ENCODE assay signal across 8 mouse cellular contexts in the genomic region with DNA sequence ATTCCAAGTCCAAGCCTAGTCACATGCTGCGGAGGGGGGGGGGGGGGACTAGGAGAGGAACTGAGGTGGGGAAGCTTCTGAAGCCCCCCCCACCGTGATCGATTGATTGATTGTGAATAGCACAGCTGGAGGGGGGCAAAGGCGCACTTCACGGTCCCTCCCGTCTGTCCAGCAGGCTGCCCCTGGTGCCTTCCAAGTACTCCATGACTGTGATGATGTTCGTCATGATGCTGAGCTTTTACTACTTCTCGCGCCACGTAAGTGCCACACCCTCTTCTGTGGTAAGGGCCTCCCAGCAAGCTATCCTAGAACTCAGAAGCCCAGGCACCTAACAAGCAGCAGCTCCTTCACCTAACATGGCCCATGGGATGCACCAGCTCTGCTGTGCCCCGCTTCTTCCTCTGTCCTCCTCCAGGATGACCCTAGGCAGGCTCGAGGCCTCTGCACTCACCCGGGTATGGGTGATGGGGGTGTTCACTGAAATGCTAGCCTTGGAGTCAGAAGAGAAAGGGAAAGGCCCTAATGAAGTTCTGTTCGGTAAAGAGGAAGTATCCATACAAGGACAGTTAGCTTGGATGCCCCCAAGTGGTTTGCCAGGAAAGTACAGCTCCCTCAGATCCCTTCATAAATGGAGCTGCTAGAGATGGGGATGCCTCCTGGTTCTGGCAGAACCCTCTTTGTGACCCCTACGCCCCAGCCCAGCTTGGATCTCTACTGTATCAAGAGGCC. TPM values are rescaled to one million over a fixed set of nuclear protein-coding genes. Genes with fewer than 3 reads are reported as not detected.
DNase-seq lines count a peak whose midpoint lies in the region; ATAC-seq and TF ChIP-seq lines count a peak whose summit lies in the region.

No protein-coding gene starts in this region.

- H3K9me3 ChIP-seq in heart, embryonic 10.5 days: no peaks in the 10 kb centered on the region
- H3K9me3 ChIP-seq in CH12.LX (replicated peaks; ENCODE audit: low read length): no peaks in the 10 kb centered on the region
- no peaks in the 10 kb centered on the region for H3K9me3 ChIP-seq in heart, embryonic 12.5 days (replicated peaks)
- H3K9me3 ChIP-seq in megakaryocyte, embryonic 14.5 days: no peaks in the 10 kb centered on the region
- no peaks in the 10 kb centered on the region for H3K9me3 ChIP-seq in stomach, postnatal 0 days (ENCODE audit: control insufficient read depth, low read length)

- no peak for TF ChIP-seq EP300 in CH12.LX (IDR thresholded peaks at IDR 0.05; ENCODE audit: low read length)
- no peak for TF ChIP-seq EP300 in stomach, postnatal 0 days (optimal IDR thresholded peaks at IDR 0.05)

- dilution Hi-C loops in CH12.LX (cut with MboI; ENCODE audit: extremely low pct_ligation_motif_present, extremely low pct_unique_long_range_greater_than_20kb, low sequenced_read_pairs): no loop called here

- no peak overlapping the region for H3K4me3 ChIP-seq in heart, embryonic 10.5 days
- peak overlapping the region in 1 of 3 experiments; percentile 27 for H3K4me3 ChIP-seq in CH12.LX (replicated peaks in 1 of 3; ENCODE audit: low read depth in 2 of 3, low read length in 2 of 3, poor library complexity in 1 of 3)
- H3K4me3 ChIP-seq in heart, embryonic 12.5 days: no peak overlapping the region
- peak overlapping the region; percentile 79 for H3K4me3 ChIP-seq in megakaryocyte, embryonic 14.5 days (replicated peaks)
- H3K4me3 ChIP-seq in stomach, postnatal 0 days (ENCODE audit: low read depth, low read length): no peak overlapping the region

- peak; percentile 94 for DNase-seq in heart, adult 11 months
- no peak for DNase-seq in heart, embryonic 10.5 days (ENCODE audit: low spot score)
- peak; percentile 89 for DNase-seq in CH12.LX (ENCODE audit: extremely low read depth)
- peak; percentile 74 for DNase-seq in cerebellum, adult 9-10 months
- DNase-seq in layer of hippocampus, postnatal 10 days (ENCODE audit: low spot score in 2 of 2): peak; percentile 77 to 78
- peak; percentile 63 for DNase-seq in stomach, postnatal 0 days (ENCODE audit: low spot score)

- H3K27ac ChIP-seq in heart, embryonic 10.5 days: no peak overlapping the region
- no peak overlapping the region for H3K27ac ChIP-seq in CH12.LX (ENCODE audit: insufficient read depth, low read depth)
- no peak overlapping the region for H3K27ac ChIP-seq in heart, embryonic 12.5 days (ENCODE audit: poor library complexity, severe bottlenecking)
- no peak overlapping the region for H3K27ac ChIP-seq in stomach, postnatal 0 days (replicated peaks)

- in situ Hi-C loops in CH12.LX (cut with MboI; ENCODE audit: low pct_ligation_motif_present, low pct_unique_long_range_greater_than_20kb, low sequenced_read_pairs): no loop called here

- peaks cover 69% of the 10 kb centered on the region for H3K36me3 ChIP-seq in heart, embryonic 10.5 days
- peaks cover 8 to 57% of the 10 kb centered on the region in 2 experiments for H3K36me3 ChIP-seq in CH12.LX (replicated peaks in 1 of 2; ENCODE audit: control insufficient read depth in 1 of 2, insufficient read depth in 1 of 2, low read length in 1 of 2)
- peaks cover 81% of the 10 kb centered on the region for H3K36me3 ChIP-seq in heart, embryonic 12.5 days
- peaks cover 74% of the 10 kb centered on the region for H3K36me3 ChIP-seq in megakaryocyte, embryonic 14.5 days (replicated peaks; ENCODE audit: low read length)
- H3K36me3 ChIP-seq in stomach, postnatal 0 days (ENCODE audit: control insufficient read depth, insufficient read depth, low read length): peaks cover 7% of the 10 kb centered on the region; the same call in 1 of the 2 replicates

- H3K27me3 ChIP-seq in heart, embryonic 10.5 days (ENCODE audit: insufficient read depth, poor library complexity, severe bottlenecking): no peaks in the 10 kb centered on the region
- no peaks in the 10 kb centered on the region for H3K27me3 ChIP-seq in CH12.LX (replicated peaks)
- H3K27me3 ChIP-seq in heart, embryonic 12.5 days (replicated peaks): no peaks in the 10 kb centered on the region
- no peaks in the 10 kb centered on the region for H3K27me3 ChIP-seq in megakaryocyte, embryonic 14.5 days (replicated peaks)
- no peaks in the 10 kb centered on the region for H3K27me3 ChIP-seq in stomach, postnatal 0 days (ENCODE audit: control insufficient read depth, insufficient read depth, low read length)

- peak; percentile 67 for TF ChIP-seq RAD21 in CH12.LX (IDR thresholded peaks at IDR 0.05; ENCODE audit: low read depth, low read length)

- H3K9ac ChIP-seq in CH12.LX (ENCODE audit: insufficient read depth, low read depth): no peak overlapping the region
- H3K9ac ChIP-seq in heart, embryonic 12.5 days: no peak overlapping the region
- no peak overlapping the region for H3K9ac ChIP-seq in stomach, postnatal 0 days (ENCODE audit: low read length)

- no peak for TF ChIP-seq POLR2A in CH12.LX (IDR thresholded peaks at IDR 0.05; ENCODE audit: low read depth, low read length)

- ATAC-seq in heart, embryonic 12.5 days (ENCODE audit: insufficient number of reproducible peaks, low FRiP score): 0 out of 2 replicates have a peak, but pooled peaks have one; percentile 36
- ATAC-seq in stomach, postnatal 0 days (ENCODE audit: low FRiP score, low TSS enrichment): peak; percentile 34; the same call in 1 of the 2 replicates

- 82% methylated on average over 15 of the region's 15 CpGs for WGBS in heart, embryonic 10.5 days
- WGBS in heart, embryonic 12.5 days: 77% methylated on average over 15 of the region's 15 CpGs
- WGBS in stomach, postnatal 0 days: 85% methylated on average over 15 of the region's 15 CpGs

- TF ChIP-seq CTCF in CH12.LX (conservative IDR thresholded peaks at IDR 0.05 in 1 of 2, IDR thresholded peaks at IDR 0.05 in 1 of 2; ENCODE audit: low read depth in 2 of 2, low read length in 2 of 2): peak; percentile 76 to 82
- TF ChIP-seq CTCF in stomach, postnatal 0 days (IDR thresholded peaks at IDR 0.05; ENCODE audit: low read depth): peak; percentile 85

- no peaks in the 10 kb centered on the region for H3K4me1 ChIP-seq in heart, embryonic 10.5 days
- peaks cover 10 to 34% of the 10 kb centered on the region in 2 experiments for H3K4me1 ChIP-seq in CH12.LX (ENCODE audit: control insufficient read depth in 1 of 2, insufficient read depth in 2 of 2)
- H3K4me1 ChIP-seq in heart, embryonic 12.5 days (replicated peaks): peaks cover 4% of the 10 kb centered on the region
- peaks cover 17% of the 10 kb centered on the region for H3K4me1 ChIP-seq in megakaryocyte, embryonic 14.5 days
- H3K4me1 ChIP-seq in stomach, postnatal 0 days (replicated peaks; ENCODE audit: control insufficient read depth, insufficient read depth): no peaks in the 10 kb centered on the region

- H3K4me2 ChIP-seq in CH12.LX (ENCODE audit: insufficient read depth, low read depth, poor library complexity, severe bottlenecking): no peak overlapping the region
- no peak overlapping the region for H3K4me2 ChIP-seq in heart, embryonic 12.5 days
- no peak overlapping the region for H3K4me2 ChIP-seq in stomach, postnatal 0 days (replicated peaks; ENCODE audit: low read depth)

- H3K79me2 ChIP-seq in CH12.LX (replicated peaks; ENCODE audit: control insufficient read depth, extremely low read depth, insufficient read depth, poor library complexity, severe bottlenecking): no peaks in the 10 kb centered on the region

TF ChIP-seq in CH12.LX, 34 proteins besides CTCF, POLR2A, EP300 and RAD21:
- TF ChIP-seq IRF4 (IDR thresholded peaks at IDR 0.05; ENCODE audit: low read depth, low read length) (peak; percentile 25; the same call in 1 of the 2 replicates), USF2 (conservative IDR thresholded peaks at IDR 0.05; ENCODE audit: low read depth, low read length) (no peak), ELF1 (IDR thresholded peaks at IDR 0.05; ENCODE audit: low read depth, low read length) (peak; percentile 62), MAFK (IDR thresholded peaks at IDR 0.05; ENCODE audit: insufficient replicate concordance, low read length) (no peak), JUN (IDR thresholded peaks at IDR 0.05; ENCODE audit: insufficient read depth, low read depth, low read length) (no peak), SMC3 (IDR thresholded peaks at IDR 0.05; ENCODE audit: low read depth, low read length) (peak; percentile 67), MEF2A (IDR thresholded peaks at IDR 0.05; ENCODE audit: borderline replicate concordance, low read depth, low read length) (no peak), JUND (conservative IDR thresholded peaks at IDR 0.05; ENCODE audit: low read depth, low read length) (no peak)

RNA-seq across cellular contexts. Expression of a gene that starts 25.3 kb away (rescaled TPM):
- polyA plus RNA-seq in heart, embryonic 10.5 days (2016; fragmentation: Nextera tagmentation; extraction: Ambion mirVana): 6.9 and 8.2 TPM in 2 replicates
- total RNA-seq in CH12.LX (2012; rRNA removed): 3.6 and 4.7 TPM in 2 replicates
- 7.3 and 9.3 TPM in 2 replicates for total RNA-seq in CH12.LX (2014; rRNA removed)
- polyA plus RNA-seq in CH12.LX (2012; ENCODE audit: insufficient read length, low read depth): 6.7 and 6.8 TPM in 2 replicates
- 7.1 and 7.2 TPM in 2 replicates for polyA plus RNA-seq in heart, embryonic 12.5 days (2016; fragmentation: Nextera tagmentation; extraction: Ambion mirVana)
- total RNA-seq in layer of hippocampus, postnatal 10 days (2021): 1 to 10 TPM; 9.7 to 9.8 TPM
- 3.5 and 4.1 TPM in 2 replicates for polyA plus RNA-seq in megakaryocyte, embryonic 14.5 days (2012; ENCODE audit: insufficient read depth, low replicate concordance)
- 5.1 TPM in 2 replicates for polyA plus RNA-seq in stomach, postnatal 0 days (2015; fragmentation: Nextera tagmentation; extraction: Ambion mirVana)

RNA-seq across cellular contexts. Expression of a gene that starts 25.5 kb away (rescaled TPM):
- polyA plus RNA-seq in heart, embryonic 10.5 days (2016; fragmentation: Nextera tagmentation; extraction: Ambion mirVana): 10.9 and 14.5 TPM in 2 replicates
- 25.3 and 25.4 TPM in 2 replicates for total RNA-seq in CH12.LX (2012; rRNA removed)
- total RNA-seq in CH12.LX (2014; rRNA removed): 32.1 and 32.7 TPM in 2 replicates
- polyA plus RNA-seq in CH12.LX (2012; ENCODE audit: insufficient read length, low read depth): 19.3 and 24.4 TPM in 2 replicates
- polyA plus RNA-seq in heart, embryonic 12.5 days (2016; fragmentation: Nextera tagmentation; extraction: Ambion mirVana): 8.3 and 8.5 TPM in 2 replicates
- 1 to 10 TPM; 5.8 to 6.4 TPM for total RNA-seq in layer of hippocampus, postnatal 10 days (2021)
- 1.7 and 3.1 TPM in 2 replicates for polyA plus RNA-seq in megakaryocyte, embryonic 14.5 days (2012; ENCODE audit: insufficient read depth, low replicate concordance)
- polyA plus RNA-seq in stomach, postnatal 0 days (2015; fragmentation: Nextera tagmentation; extraction: Ambion mirVana): 4.7 and 5.3 TPM in 2 replicates
